Mouse (Mus musculus): ENCODE measurements around the gene Mvp. TPM values are rescaled to one million over a fixed set of nuclear protein-coding genes. Genes with fewer than 3 reads are reported as not detected.

The Mvp gene
- polyA plus RNA-seq (2012; rRNA removed; ENCODE audit: low replicate concordance) = 93.7 and 103 TPM in 2 replicates

GRCm38 (mm10) chr7:127014320-127014719, at the start of gene Mvp:
Gene Mvp (minus strand): TSS chr7:127014621.

GRCm38 (mm10) chr7:127041851-127042672, 27.6 kb upstream of the Mvp start, which contains the start of gene Kif22:
Gene Kif22 (minus strand): TSS chr7:127042471.

GRCm38 (mm10) chr7:127026984-127027726, 12.7 kb upstream of the Mvp start, which contains the start of gene Maz:
Gene Maz (minus strand): TSS chr7:127027037.

GRCm38 (mm10) chr7:127020901-127021562, 6.6 kb upstream of the Mvp start, which contains the start of the genes Gm42742 and Prrt2:
Gene Gm42742 (minus strand): TSS chr7:127021097.
Gene Prrt2 (minus strand): TSS chr7:127021211.

GRCm38 (mm10) chr7:127016971-127017949, 2.8 kb upstream of the Mvp start, which contains the start of gene Pagr1a:
Gene Pagr1a (minus strand): TSS chr7:127017352.

GRCm38 (mm10) chr7:127016481-127016485, 1.9 kb upstream of the Mvp start, which contains the start of gene Pagr1b:
Gene Pagr1b (minus strand): TSS chr7:127016484.

GRCm38 (mm10) chr7:126975950-126976866, 38.2 kb downstream of the Mvp start, which contains the start of gene Cdiptos:
Gene Cdiptos (minus strand): TSS chr7:126976098.

GRCm38 (mm10) chr7:126975893-126975949, 38.7 kb downstream of the Mvp start, which contains the start of gene Cdipt:
Gene Cdipt (plus strand): TSS chr7:126975914.

GRCm38 (mm10) chr7:126949793-126950646, 64.4 kb downstream of the Mvp start, which contains the start of gene Sez6l2:
Gene Sez6l2 (plus strand): TSS chr7:126950563.

GRCm38 (mm10) chr7:126949403-126949792, 65.0 kb downstream of the Mvp start, which contains the start of gene Asphd1:
Gene Asphd1 (minus strand): TSS chr7:126949582.

Other genes starting within 250 kb of the Mvp start
- gene Gdpd3, start 248.3 kb downstream of the Mvp start, polyA plus RNA-seq (2012; rRNA removed; ENCODE audit: low replicate concordance) = 87.6 and 213 TPM in 2 replicates
- gene Ypel3, start 237.7 kb downstream of the Mvp start, polyA plus RNA-seq (2012; rRNA removed; ENCODE audit: low replicate concordance) = 325 and 329 TPM in 2 replicates
- gene Tbx6, start 233.1 kb downstream of the Mvp start, polyA plus RNA-seq (2012; rRNA removed; ENCODE audit: low replicate concordance) = 3.3 and 4.2 TPM in 2 replicates
- 140 and 221 TPM in 2 replicates for gene Ppp4c, start 222.1 kb downstream of the Mvp start, polyA plus RNA-seq (2012; rRNA removed; ENCODE audit: low replicate concordance)
- 18.0 and 75.6 TPM in 2 replicates for gene Fam57b, start 217.0 kb downstream of the Mvp start, polyA plus RNA-seq (2012; rRNA removed; ENCODE audit: low replicate concordance)
- not detected in 2 replicates for gene 4930451I11Rik, start 183.0 kb downstream of the Mvp start, polyA plus RNA-seq (2012; rRNA removed; ENCODE audit: low replicate concordance)
- not detected in 2 replicates for gene Doc2a, start 167.2 kb downstream of the Mvp start, polyA plus RNA-seq (2012; rRNA removed; ENCODE audit: low replicate concordance)
- gene Hirip3, start 152.6 kb downstream of the Mvp start, polyA plus RNA-seq (2012; rRNA removed; ENCODE audit: low replicate concordance) = 3.5 and 11.6 TPM in 2 replicates
- gene Ino80e, start 152.2 kb downstream of the Mvp start, polyA plus RNA-seq (2012; rRNA removed; ENCODE audit: low replicate concordance) = 47.8 and 60.5 TPM in 2 replicates
- 94.6 and 122 TPM in 2 replicates for gene Taok2, start 129.9 kb downstream of the Mvp start, polyA plus RNA-seq (2012; rRNA removed; ENCODE audit: low replicate concordance)
- 89.0 and 89.8 TPM in 2 replicates for gene Tmem219, start 91.7 kb downstream of the Mvp start, polyA plus RNA-seq (2012; rRNA removed; ENCODE audit: low replicate concordance)
- 19.6 and 22.4 TPM in 2 replicates for gene Kctd13, start 85.7 kb downstream of the Mvp start, polyA plus RNA-seq (2012; rRNA removed; ENCODE audit: low replicate concordance)
- gene Asphd1, start 65.0 kb downstream of the Mvp start, polyA plus RNA-seq (2012; rRNA removed; ENCODE audit: low replicate concordance) = 0.23 and 0.63 TPM in 2 replicates
- gene Sez6l2, start 64.1 kb downstream of the Mvp start, polyA plus RNA-seq (2012; rRNA removed; ENCODE audit: low replicate concordance) = 2.4 and 4.4 TPM in 2 replicates
- gene Cdipt, start 38.7 kb downstream of the Mvp start, polyA plus RNA-seq (2012; rRNA removed; ENCODE audit: low replicate concordance) = 205 and 302 TPM in 2 replicates
- gene Cdiptos, start 38.5 kb downstream of the Mvp start, polyA plus RNA-seq (2012; rRNA removed; ENCODE audit: low replicate concordance) = 2.7 and 3.1 TPM in 2 replicates
- gene Pagr1b, start 1.9 kb upstream of the Mvp start, polyA plus RNA-seq (2012; rRNA removed; ENCODE audit: low replicate concordance) = 5.3 and 7.1 TPM in 2 replicates
- 2.6 and 5.8 TPM in 2 replicates for gene Pagr1a, start 2.7 kb upstream of the Mvp start, polyA plus RNA-seq (2012; rRNA removed; ENCODE audit: low replicate concordance)
- 25.7 and 62.7 TPM in 2 replicates for gene Gm42742, start 6.5 kb upstream of the Mvp start, polyA plus RNA-seq (2012; rRNA removed; ENCODE audit: low replicate concordance)
- gene Prrt2, start 6.6 kb upstream of the Mvp start, polyA plus RNA-seq (2012; rRNA removed; ENCODE audit: low replicate concordance) = 17.9 and 35.3 TPM in 2 replicates
- 90.8 and 204 TPM in 2 replicates for gene Maz, start 12.4 kb upstream of the Mvp start, polyA plus RNA-seq (2012; rRNA removed; ENCODE audit: low replicate concordance)
- gene Kif22, start 27.9 kb upstream of the Mvp start, polyA plus RNA-seq (2012; rRNA removed; ENCODE audit: low replicate concordance) = 2.1 and 9.3 TPM in 2 replicates
- 0.37 and 0.99 TPM in 2 replicates for gene Zg16, start 72.7 kb upstream of the Mvp start, polyA plus RNA-seq (2012; rRNA removed; ENCODE audit: low replicate concordance)
- gene AI467606, start 76.7 kb upstream of the Mvp start, polyA plus RNA-seq (2012; rRNA removed; ENCODE audit: low replicate concordance) = 9.6 and 14.6 TPM in 2 replicates
- 1.3 and 3.4 TPM in 2 replicates for gene Qprt, start 107.6 kb upstream of the Mvp start, polyA plus RNA-seq (2012; rRNA removed; ENCODE audit: low replicate concordance)
- 2.4 and 3.1 TPM in 2 replicates for gene Spn, start 123.2 kb upstream of the Mvp start, polyA plus RNA-seq (2012; rRNA removed; ENCODE audit: low replicate concordance)
- 26.3 and 45.0 TPM in 2 replicates for gene Cd2bp2, start 181.4 kb upstream of the Mvp start, polyA plus RNA-seq (2012; rRNA removed; ENCODE audit: low replicate concordance)
- 29.5 and 47.5 TPM in 2 replicates for gene Tbc1d10b, start 193.8 kb upstream of the Mvp start, polyA plus RNA-seq (2012; rRNA removed; ENCODE audit: low replicate concordance)
- 1.3 and 1.5 TPM in 2 replicates for gene Mylpf, start 194.3 kb upstream of the Mvp start, polyA plus RNA-seq (2012; rRNA removed; ENCODE audit: low replicate concordance)
- 5.3 and 22.2 TPM in 2 replicates for gene Zfp553, start 218.4 kb upstream of the Mvp start, polyA plus RNA-seq (2012; rRNA removed; ENCODE audit: low replicate concordance)
- gene Sept1, start 218.5 kb upstream of the Mvp start, polyA plus RNA-seq (2012; rRNA removed; ENCODE audit: low replicate concordance) = 18.4 and 23.6 TPM in 2 replicates
- 43.2 and 112 TPM in 2 replicates for gene Zfp771, start 229.7 kb upstream of the Mvp start, polyA plus RNA-seq (2012; rRNA removed; ENCODE audit: low replicate concordance)
- 47.0 and 71.1 TPM in 2 replicates for gene Dctpp1, start 246.1 kb upstream of the Mvp start, polyA plus RNA-seq (2012; rRNA removed; ENCODE audit: low replicate concordance)

Measured in subcutaneous adipose tissue, adult 2 months (tissue).